Comparison of ENCODE assay signal across 11 mouse cellular contexts in genomic region chr11:22632988-22633387, GRCm38 (mm10).
DNase-seq lines count a peak whose midpoint lies in the region; ATAC-seq and TF ChIP-seq lines count a peak whose summit lies in the region.
"Had no signal": no experiment of that assay in that cellular context is flagged by ENCODE, and none has a peak within 500 bp of the region (broad histone marks: within the 10 kb centered on the region; RNA-seq: fewer than 3 reads in every experiment).

No protein-coding gene starts in this region.

- peaks cover 6% of the 10 kb centered on the region for H3K4me1 ChIP-seq in hindbrain, embryonic 16.5 days (ENCODE audit: control insufficient read depth, insufficient read depth, low read depth, low read length)

- H3K4me3 ChIP-seq in layer of hippocampus, adult 2 months, result no peak overlapping the region
- H3K4me3 ChIP-seq in macrophage (ENCODE audit: inconsistent target), result no peak overlapping the region
- H3K4me3 ChIP-seq in hindbrain, embryonic 16.5 days (ENCODE audit: low read length), result no peak overlapping the region
- H3K4me3 ChIP-seq: hindbrain, embryonic 10.5 days; limb, embryonic 15.5 days had no signal

- peak; percentile 79 to 81 for DNase-seq in adrenal gland, adult (ENCODE audit: inconsistent age in 2 of 2, low spot score in 1 of 2)
- no peak for DNase-seq in adrenal gland, adult 8-10 months
- DNase-seq in layer of hippocampus, adult 2 months (ENCODE audit: low spot score in 2 of 2), result no peak
- no peak for DNase-seq in layer of hippocampus, postnatal 36 days
- DNase-seq in adrenal gland, postnatal 25 days, result peak; percentile 27
- no peak for DNase-seq in heart, adult 18-20 months
- DNase-seq: cerebellum, postnatal 25 days had no signal

- no peaks in the 10 kb centered on the region for H3K27me3 ChIP-seq in hindbrain, embryonic 16.5 days (replicated peaks; ENCODE audit: control insufficient read depth, insufficient read depth, low read length)
- H3K27me3 ChIP-seq: limb, embryonic 15.5 days had no signal

- no peak overlapping the region for H3K4me2 ChIP-seq in hindbrain, embryonic 16.5 days (ENCODE audit: low read length)
- H3K4me2 ChIP-seq: limb, embryonic 15.5 days had no signal

- H3K79me2 ChIP-seq in macrophage (ENCODE audit: inconsistent target), result no peaks in the 10 kb centered on the region

- 89% methylated on average over 5 of the region's 5 CpGs for WGBS in macrophage (ENCODE audit: missing documents)
- WGBS in hindbrain, embryonic 16.5 days, result 86% methylated on average over 5 of the region's 5 CpGs

- no peak for ATAC-seq in hindbrain, embryonic 16.5 days

- no peak for TF ChIP-seq CTCF in layer of hippocampus, adult 2 months (conservative IDR thresholded peaks at IDR 0.05)

- H3K36me3 ChIP-seq in macrophage (ENCODE audit: inconsistent target), result no peaks in the 10 kb centered on the region
- no peaks in the 10 kb centered on the region for H3K36me3 ChIP-seq in hindbrain, embryonic 16.5 days (ENCODE audit: control insufficient read depth, insufficient read depth, low read length)
- H3K36me3 ChIP-seq: hindbrain, embryonic 10.5 days; limb, embryonic 15.5 days had no signal

- H3K9ac ChIP-seq in hindbrain, embryonic 16.5 days (ENCODE audit: low read depth, low read length), result no peak overlapping the region
- H3K9ac ChIP-seq: limb, embryonic 15.5 days had no signal

- H3K9me3 ChIP-seq in hindbrain, embryonic 16.5 days (ENCODE audit: control insufficient read depth, low read length), result no peaks in the 10 kb centered on the region
- H3K9me3 ChIP-seq: hindbrain, embryonic 10.5 days; limb, embryonic 15.5 days had no signal

- peak overlapping the region; percentile 67 for H3K27ac ChIP-seq in layer of hippocampus, adult 2 months
- H3K27ac ChIP-seq in macrophage, result peak overlapping the region; percentile 81; the same call in 1 of the 2 replicates
- no peak overlapping the region for H3K27ac ChIP-seq in hindbrain, embryonic 16.5 days (ENCODE audit: low read depth, low read length)
- H3K27ac ChIP-seq: hindbrain, embryonic 10.5 days; limb, embryonic 15.5 days had no signal

Comparison
In these comparisons a context has a peak if more than half of its experiments do, and no peak if none do; other contexts are left out.
1. DNase-seq: peak in adrenal gland, adult (2 of 2) and adrenal gland, postnatal 25 days (single experiment); none in adrenal gland, adult 8-10 months (single experiment), layer of hippocampus, adult 2 months (0 of 2), layer of hippocampus, postnatal 36 days (0 of 2) and heart, adult 18-20 months (0 of 2).